Mouse (Mus musculus) limb, embryonic 10.5 days (tissue): ENCODE results near the gene Cdkal1. TPM values are rescaled to one million over a fixed set of nuclear protein-coding genes. Genes with fewer than 3 reads are reported as not detected.

Experiments used
- DNase-seq: peaks from one replicate; pipeline ENCODE4 v3.0.0-alpha.2; 2017; ENCODE audit warnings: low spot score
- H3K27ac ChIP-seq: fragments of 300-500 bp; sonication (generic); 2 replicates; pipeline ENCODE4 v1.5.1; 2016; ENCODE audit warnings: mild to moderate bottlenecking
- H3K27me3 ChIP-seq: fragments of 300-500 bp; sonication (generic); 2 replicates; pipeline ENCODE4 v1.6.1; 2016; ENCODE audit warnings: low read depth, mild to moderate bottlenecking; ENCODE audit not compliant: poor library complexity, severe bottlenecking
- H3K36me3 ChIP-seq: fragments of 300-500 bp; sonication (generic); 2 replicates; pipeline ENCODE4 v1.6.1; 2016; ENCODE audit warnings: mild to moderate bottlenecking, moderate library complexity
- H3K4me1 ChIP-seq: fragments of 300-500 bp; sonication (generic); 2 replicates; pipeline ENCODE4 v1.6.1; 2016
- H3K4me3 ChIP-seq: fragments of 300-500 bp; sonication (generic); 2 replicates; pipeline ENCODE4 v1.5.1; 2016; ENCODE audit warnings: mild to moderate bottlenecking, moderate library complexity
- H3K9me3 ChIP-seq: fragments of 300-500 bp; sonication (generic); replicated peaks from 2 replicates; pipeline ENCODE4 v1.6.1; 2016; ENCODE audit warnings: mild to moderate bottlenecking
- WGBS: fragments of 180-500 bp; shearing (Covaris S2); methylation state at CpG from one replicate; pipeline ENCODE4 v1.1.7; 2016; 5-methylcytosine and 5-hydroxymethylcytosine counted together
- polyA plus RNA-seq: library from polyadenylated mRNA; unstranded; fragments of >200 nt; fragmentation: Nextera tagmentation; extraction: Ambion mirVana; gene quantifications from 2 replicates; pipeline ENCODE4 v1.2.1, GENCODE M21; 2016

The Cdkal1 gene
- 33.3 and 34.8 TPM in 2 replicates for polyA plus RNA-seq

DNA sequence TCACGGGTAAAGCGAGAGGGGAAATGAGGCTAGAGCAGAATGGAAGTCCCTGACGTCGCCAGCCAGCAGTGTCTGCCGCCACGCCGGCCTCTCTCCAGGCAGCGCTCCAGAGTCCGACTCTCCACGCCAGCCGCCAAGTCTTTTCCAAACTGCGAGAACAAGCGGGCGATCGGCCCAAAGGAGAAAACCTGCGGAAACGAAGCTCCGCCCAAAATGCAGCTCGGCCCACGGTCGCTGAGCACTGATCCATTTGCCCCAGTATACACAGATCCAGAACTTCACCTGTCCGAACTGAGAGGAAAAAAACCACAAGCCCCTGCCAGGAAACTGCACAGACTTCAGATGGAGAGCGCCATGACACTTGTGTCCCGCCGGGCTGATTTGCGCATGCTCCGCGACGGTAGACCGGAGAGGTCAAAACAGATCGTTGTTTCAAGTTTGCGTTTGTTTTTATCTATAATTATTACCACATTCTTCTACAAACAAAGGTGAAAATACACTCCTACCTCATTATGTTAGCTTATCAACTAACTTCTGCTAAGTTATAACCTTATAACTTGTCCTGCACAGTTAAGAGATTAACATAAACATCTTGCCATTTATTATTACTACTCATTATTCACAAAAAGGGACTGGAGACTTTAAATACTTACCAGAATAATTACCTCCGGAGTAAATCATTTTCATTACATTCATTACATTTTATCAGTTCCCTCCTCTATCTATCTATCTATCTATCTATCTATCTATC is at the start of gene Cdkal1:
Gene Cdkal1 (minus strand): TSS at position 394 of the 751 bp plus-strand sequence.
- peak within 1 kb of the TSS; percentile 87 for H3K4me3 ChIP-seq
- H3K27me3 ChIP-seq, result no peaks in the 10 kb centered on the region
- H3K27ac ChIP-seq, result peak within 1 kb of the TSS; percentile 91
- peaks cover 24% of the 10 kb centered on the region for H3K36me3 ChIP-seq
- H3K4me1 ChIP-seq, result peaks cover 10% of the 10 kb centered on the region; the same call in 1 of the 2 replicates
- DNase-seq, result peak; percentile 87
- under 1% methylated on average over 33 of the region's 33 CpGs for WGBS
- H3K9me3 ChIP-seq, result no peaks in the 10 kb centered on the region

- no peaks in the 10 kb centered on the region for H3K4me1 ChIP-seq
- no peak overlapping the region for H3K4me3 ChIP-seq
- no peaks in the 10 kb centered on the region; the same call in 1 of the 2 replicates for H3K9me3 ChIP-seq
- 96% methylated on average over 1 of the region's 1 CpGs for WGBS
- peaks cover 57% of the 10 kb centered on the region for H3K36me3 ChIP-seq
- no peak for DNase-seq
- no peak overlapping the region for H3K27ac ChIP-seq
- no peaks in the 10 kb centered on the region for H3K27me3 ChIP-seq
Observed at GRCm38 (mm10) chr13:29903341-29903740, 47.9 kb upstream of the Cdkal1 start.

DNA sequence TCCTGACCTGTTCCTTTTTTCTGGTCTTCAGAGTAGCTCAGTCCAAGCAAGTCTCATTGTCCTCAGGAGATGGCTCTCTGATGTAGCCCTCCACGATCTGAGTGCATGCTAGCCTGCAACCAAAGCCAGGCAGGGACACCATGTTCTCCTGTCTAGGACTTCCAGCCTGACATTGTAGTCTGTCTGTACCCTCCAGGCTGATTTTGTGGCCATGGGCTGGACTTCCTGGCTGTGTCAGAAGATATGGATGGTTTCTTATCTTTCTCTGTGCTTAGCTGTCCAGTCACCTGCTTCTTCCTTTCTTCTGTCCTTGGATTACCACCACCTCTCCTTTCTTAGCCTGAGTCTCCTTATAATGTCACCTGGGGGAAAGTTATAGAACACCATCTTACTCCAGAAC is 47.2 kb upstream of the Cdkal1 start:
- peaks cover 51% of the 10 kb centered on the region for H3K36me3 ChIP-seq
- H3K27me3 ChIP-seq, result no peaks in the 10 kb centered on the region
- no peak overlapping the region for H3K4me3 ChIP-seq
- no peaks in the 10 kb centered on the region for H3K4me1 ChIP-seq
- H3K9me3 ChIP-seq, result peaks cover 2% of the 10 kb centered on the region; the same call in 1 of the 2 replicates
- 93% methylated on average over 1 of the region's 1 CpGs for WGBS
- DNase-seq, result no peak
- no peak overlapping the region for H3K27ac ChIP-seq

DNA sequence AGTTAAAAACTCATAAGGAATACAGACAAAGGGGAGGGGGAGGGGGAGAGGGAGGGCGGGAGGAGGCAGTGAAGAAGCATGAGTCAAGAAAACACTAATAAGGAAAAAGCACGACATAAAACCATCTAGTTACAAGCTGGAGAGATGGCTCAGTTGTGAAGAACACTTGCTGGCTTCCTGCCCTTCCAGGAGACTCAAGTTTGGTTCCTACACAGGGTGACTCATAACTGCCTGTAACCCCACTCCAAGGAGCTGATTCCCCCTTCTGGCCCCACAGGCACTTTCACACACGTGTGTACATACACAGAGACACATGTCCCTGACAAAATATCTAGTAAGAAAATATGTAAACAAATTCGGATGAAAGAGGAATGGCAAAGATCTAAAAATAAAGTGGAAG is 46.2 kb upstream of the Cdkal1 start:
- H3K4me1 ChIP-seq, result no peaks in the 10 kb centered on the region
- H3K36me3 ChIP-seq, result peaks cover 40% of the 10 kb centered on the region
- H3K4me3 ChIP-seq, result no peak overlapping the region
- no peaks in the 10 kb centered on the region for H3K27me3 ChIP-seq
- WGBS, result 83% methylated on average over 4 of the region's 4 CpGs
- H3K27ac ChIP-seq, result no peak overlapping the region
- H3K9me3 ChIP-seq, result peaks cover 4% of the 10 kb centered on the region; the same call in 1 of the 2 replicates
- DNase-seq, result no peak

DNA sequence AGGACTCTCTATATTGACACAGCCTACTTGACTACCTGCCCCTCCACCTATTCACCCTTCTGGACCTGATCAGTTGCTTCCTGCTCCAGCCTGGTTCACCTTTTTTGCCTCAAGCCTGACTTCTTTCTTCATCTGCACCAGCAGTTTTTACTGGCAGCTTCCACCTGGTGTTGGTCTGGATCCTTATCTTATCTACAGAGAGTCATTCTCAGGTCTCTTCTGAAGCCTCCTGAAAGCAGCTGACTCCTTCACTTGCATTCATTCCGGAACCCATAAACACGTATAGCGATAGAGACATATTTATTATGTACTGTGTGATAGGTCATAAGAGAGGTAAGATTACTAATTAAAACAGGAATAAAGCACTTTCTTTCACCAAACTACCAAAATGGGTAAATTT is 11.3 kb upstream of the Cdkal1 start:
- Histone ChIP-seq H3K27me3 (no peaks in the 10 kb centered on the region), H3K36me3 (no peaks in the 10 kb centered on the region), H3K4me3 (no peak overlapping the region), H3K27ac (no peak overlapping the region), H3K9me3 (no peaks in the 10 kb centered on the region), H3K4me1 (no peaks in the 10 kb centered on the region)
- 93% methylated on average over 3 of the region's 3 CpGs for WGBS
- DNase-seq, result no peak

DNA sequence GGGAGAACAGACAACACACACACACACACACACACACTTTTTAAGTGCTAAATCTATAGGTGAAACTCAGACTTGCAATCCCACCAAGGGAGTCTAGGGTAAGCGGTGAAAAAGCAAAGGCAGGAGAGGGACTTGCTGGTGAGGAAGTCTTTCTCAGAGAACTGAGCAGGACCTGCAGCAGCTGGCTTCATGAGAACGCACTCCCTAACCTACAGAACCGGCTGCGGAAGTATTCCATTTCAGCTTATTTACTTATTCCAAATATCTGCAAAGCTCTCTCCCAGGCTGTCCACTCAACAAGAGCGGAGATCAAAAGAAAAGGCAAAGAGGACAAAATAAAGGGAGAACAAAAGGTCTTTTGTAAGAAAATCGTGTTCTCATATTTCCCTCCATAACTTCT is 8.9 kb upstream of the Cdkal1 start:
- Histone ChIP-seq H3K27ac (peak overlapping the region; percentile 7; the same call in 1 of the 2 replicates), H3K4me3 (no peak overlapping the region), H3K4me1 (no peaks in the 10 kb centered on the region), H3K36me3 (no peaks in the 10 kb centered on the region), H3K9me3 (no peaks in the 10 kb centered on the region), H3K27me3 (no peaks in the 10 kb centered on the region)
- 85% methylated on average over 6 of the region's 6 CpGs for WGBS
- no peak for DNase-seq

DNA sequence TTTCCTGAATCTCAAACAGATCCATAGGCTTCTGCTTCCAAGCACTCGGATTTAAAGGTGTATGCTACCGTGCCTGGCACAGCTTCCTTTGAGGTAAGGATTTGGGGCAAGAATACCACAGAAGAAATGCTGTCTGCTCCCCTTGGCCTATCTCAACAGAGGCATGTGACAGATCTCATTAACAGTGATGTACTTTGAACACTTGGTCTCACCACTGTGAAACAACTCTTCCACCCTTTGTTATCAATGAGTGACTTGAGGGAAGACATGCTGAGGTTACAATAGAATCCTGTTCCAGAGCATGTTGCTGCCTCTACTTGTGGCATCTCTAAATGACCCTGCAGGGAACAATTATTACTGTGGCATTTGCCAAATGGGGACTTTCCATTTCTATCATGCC is 4.6 kb upstream of the Cdkal1 start:
- no peaks in the 10 kb centered on the region for H3K4me1 ChIP-seq
- H3K36me3 ChIP-seq, result no peaks in the 10 kb centered on the region
- H3K27me3 ChIP-seq, result no peaks in the 10 kb centered on the region
- DNase-seq, result no peak
- no peak overlapping the region for H3K4me3 ChIP-seq
- H3K27ac ChIP-seq, result no peak overlapping the region
- H3K9me3 ChIP-seq, result no peaks in the 10 kb centered on the region
- 74% methylated on average over 2 of the region's 2 CpGs for WGBS

GRCm38 (mm10) chr13:29857436-29857835 is 2.0 kb upstream of the Cdkal1 start:
- Histone ChIP-seq H3K4me1 (peaks cover 10% of the 10 kb centered on the region; the same call in 1 of the 2 replicates), H3K27ac (no peak overlapping the region), H3K36me3 (peaks cover 6% of the 10 kb centered on the region), H3K9me3 (no peaks in the 10 kb centered on the region), H3K27me3 (no peaks in the 10 kb centered on the region), H3K4me3 (no peak overlapping the region)
- peak; percentile 31 for DNase-seq
- 22% methylated on average over 4 of the region's 4 CpGs for WGBS

DNA sequence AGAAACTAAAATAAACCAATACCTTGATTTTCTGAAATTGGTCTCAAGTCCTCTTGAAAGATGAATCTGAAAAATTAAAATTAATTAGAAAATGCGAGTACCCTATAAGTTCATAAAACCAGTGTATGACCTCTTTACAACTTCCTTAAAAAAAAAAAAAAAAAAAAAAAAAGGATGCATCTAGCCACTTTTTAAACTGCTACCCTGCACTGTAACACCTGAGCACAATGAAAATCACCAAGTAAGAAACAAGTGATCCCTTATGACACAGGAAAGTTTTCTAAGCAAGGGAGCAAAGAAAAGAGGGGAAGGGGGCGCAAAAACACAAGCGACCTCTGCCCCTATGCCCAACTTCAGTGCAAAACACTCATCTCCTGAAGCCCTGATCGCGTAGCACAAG is 598 bp downstream of the Cdkal1 start:
- DNase-seq, result no peak
- under 1% methylated on average over 5 of the region's 5 CpGs for WGBS

DNA sequence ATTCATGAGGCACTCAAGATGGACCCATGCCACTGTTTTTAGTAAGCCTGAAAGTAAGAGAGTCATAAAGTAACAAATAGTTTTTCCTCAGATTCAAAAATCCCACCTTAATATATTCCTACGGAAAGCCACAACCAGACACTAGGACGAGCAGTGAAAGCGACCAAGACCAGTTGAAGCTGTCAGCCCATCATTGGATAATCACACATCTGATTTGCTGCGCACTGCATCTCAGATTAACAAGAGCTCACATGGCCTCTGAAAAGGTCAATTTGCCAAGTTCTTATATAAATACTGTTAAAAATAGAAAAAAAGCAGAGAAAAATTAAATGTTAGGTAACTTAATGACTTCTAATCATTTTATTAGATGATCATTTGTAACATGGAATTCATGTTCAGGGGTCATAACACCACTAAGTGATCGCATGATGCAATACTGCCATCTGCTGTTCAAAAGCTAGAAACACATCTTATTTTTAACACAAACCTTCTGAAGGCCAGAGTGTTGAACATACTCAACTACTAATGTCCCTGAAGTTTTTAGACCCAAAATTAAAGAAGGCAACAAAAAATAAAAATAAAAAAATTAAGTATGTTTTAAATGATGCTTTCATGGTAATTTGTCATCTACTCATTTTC is 16.9 kb downstream of the Cdkal1 start:
- Histone ChIP-seq H3K27me3 (no peaks in the 10 kb centered on the region), H3K36me3 (peaks cover 46% of the 10 kb centered on the region), H3K27ac (no peak overlapping the region), H3K4me1 (no peaks in the 10 kb centered on the region), H3K9me3 (no peaks in the 10 kb centered on the region), H3K4me3 (no peak overlapping the region)
- 73% methylated on average over 5 of the region's 5 CpGs for WGBS
- DNase-seq, result no peak

More for the DNA sequence above, 598 bp downstream of the Cdkal1 start:
- Histone ChIP-seq H3K36me3 (peaks cover 30% of the 10 kb centered on the region), H3K27ac (peak overlapping the region; percentile 91), H3K27me3 (no peaks in the 10 kb centered on the region), H3K4me1 (peaks cover 10% of the 10 kb centered on the region; the same call in 1 of the 2 replicates), H3K9me3 (no peaks in the 10 kb centered on the region), H3K4me3 (peak overlapping the region; percentile 87)

DNA sequence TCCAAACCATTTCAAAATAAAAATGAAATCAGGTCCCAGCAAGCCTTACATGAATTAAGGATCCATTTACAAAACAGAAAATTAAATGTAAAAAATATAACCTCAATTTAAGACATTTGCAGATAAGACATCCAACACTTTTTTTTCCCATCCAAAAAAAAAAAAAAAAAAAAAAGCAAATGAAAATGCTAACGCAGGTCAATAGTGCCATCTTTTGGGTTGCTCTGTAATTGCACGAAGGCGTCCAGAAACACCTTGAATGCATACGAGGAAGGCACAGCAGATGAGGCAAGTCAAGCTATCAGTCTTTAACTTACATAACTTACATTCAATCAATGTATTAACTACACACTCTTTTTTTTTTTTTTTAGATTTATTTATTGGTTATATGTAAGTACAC is 20.3 kb downstream of the Cdkal1 start:
- Histone ChIP-seq H3K27me3 (no peaks in the 10 kb centered on the region), H3K9me3 (no peaks in the 10 kb centered on the region), H3K36me3 (peaks cover 25% of the 10 kb centered on the region), H3K4me3 (no peak overlapping the region), H3K27ac (no peak overlapping the region), H3K4me1 (no peaks in the 10 kb centered on the region)
- 50% methylated on average over 4 of the region's 4 CpGs for WGBS
- no peak for DNase-seq

DNA sequence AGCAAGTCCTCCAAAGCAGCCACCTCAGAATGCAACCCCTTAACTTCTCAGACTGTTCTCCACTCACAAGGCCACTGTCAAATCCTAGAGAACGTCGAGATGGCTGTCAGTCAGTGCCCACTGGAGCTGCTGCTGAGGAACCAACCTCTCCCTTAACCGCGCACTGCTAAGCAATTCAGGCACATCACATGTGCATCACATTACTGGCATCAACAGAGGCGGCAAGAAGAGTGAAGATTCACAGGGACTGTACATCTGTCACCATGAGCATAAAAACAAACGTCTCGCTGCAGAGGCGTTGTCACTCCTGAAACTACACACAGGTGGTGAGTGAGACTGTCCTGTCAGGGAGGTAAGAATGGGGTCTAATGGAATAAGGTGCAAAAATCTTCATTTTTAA is 21.7 kb downstream of the Cdkal1 start:
- Histone ChIP-seq H3K27ac (no peak overlapping the region), H3K36me3 (peaks cover 24% of the 10 kb centered on the region), H3K27me3 (no peaks in the 10 kb centered on the region), H3K9me3 (no peaks in the 10 kb centered on the region), H3K4me1 (no peaks in the 10 kb centered on the region), H3K4me3 (no peak overlapping the region)
- DNase-seq, result no peak
- WGBS, result 78% methylated on average over 8 of the region's 8 CpGs

DNA sequence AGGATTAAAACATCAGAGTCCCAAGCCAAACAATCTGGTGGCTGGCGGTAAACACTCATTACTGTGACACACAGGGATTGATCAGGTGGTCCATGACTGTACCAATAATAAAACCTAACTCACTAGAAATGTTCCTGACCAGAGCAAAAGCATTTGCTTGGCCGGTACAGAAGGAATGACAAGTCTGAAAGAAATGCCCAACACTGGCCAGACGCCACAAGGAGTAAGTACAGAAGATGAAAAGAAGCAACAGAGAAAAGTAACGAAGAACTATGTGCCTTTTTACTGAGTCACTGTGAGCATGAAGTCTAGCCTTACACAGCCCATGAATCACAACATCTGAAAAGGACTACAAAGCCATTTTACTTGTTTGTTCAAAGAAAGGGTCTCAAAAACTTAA is 24.3 kb downstream of the Cdkal1 start:
- H3K4me1 ChIP-seq, result 0 out of 2 replicates have a peak, but pooled peaks cover 2% of the 10 kb centered on the region
- WGBS, result 83% methylated on average over 4 of the region's 4 CpGs

More for the DNA sequence above, 24.3 kb downstream of the Cdkal1 start:
- H3K36me3 ChIP-seq, result 0 out of 2 replicates have a peak, but pooled peaks cover 2% of the 10 kb centered on the region
- DNase-seq, result no peak
- no peak overlapping the region for H3K4me3 ChIP-seq
- no peaks in the 10 kb centered on the region for H3K9me3 ChIP-seq
- H3K27me3 ChIP-seq, result no peaks in the 10 kb centered on the region
- no peak overlapping the region for H3K27ac ChIP-seq
